Comparison of ENCODE assay signal across 23 mouse cellular contexts in genomic region chr2:170255997-170256396, GRCm38 (mm10).
DNase-seq lines count a peak whose midpoint lies in the region; ATAC-seq and TF ChIP-seq lines count a peak whose summit lies in the region.
"Had no signal": no experiment of that assay in that cellular context is flagged by ENCODE, and none has a peak within 500 bp of the region (broad histone marks: within the 10 kb centered on the region; RNA-seq: fewer than 3 reads in every experiment).

No protein-coding gene starts in this region.

- peak overlapping the region; percentile 78 for H3K4me3 ChIP-seq in megakaryocyte, embryonic 14.5 days (replicated peaks)
- H3K4me3 ChIP-seq in G1E (ENCODE audit: low read depth, low read length): no peak overlapping the region; the same call in 1 of the 2 replicates
- no peak overlapping the region for H3K4me3 ChIP-seq in MEL (ENCODE audit: control insufficient read depth in 1 of 2, insufficient read depth in 1 of 2, low read depth in 2 of 2, low read length in 2 of 2)
- no peak overlapping the region for H3K4me3 ChIP-seq in intestine, embryonic 15.5 days (replicated peaks)
- H3K4me3 ChIP-seq: embryonic facial prominence, embryonic 10.5 days; embryonic facial prominence, embryonic 12.5 days; erythroblast, embryonic 14.5 days; forebrain, embryonic 10.5 days; forebrain, embryonic 12.5 days had no signal

- no peaks in the 10 kb centered on the region for H3K79me2 ChIP-seq in MEL (ENCODE audit: control insufficient read depth, insufficient read depth, low read length, poor library complexity)

- no peak overlapping the region for H3K4me2 ChIP-seq in intestine, embryonic 15.5 days (replicated peaks)
- H3K4me2 ChIP-seq: embryonic facial prominence, embryonic 12.5 days; forebrain, embryonic 12.5 days had no signal

- whole genome bisulfite sequencing in intestine, embryonic 15.5 days: 92% methylated on average over 5 of the region's 5 CpGs

- no peak for TF ChIP-seq RAD21 in MEL (IDR thresholded peaks at IDR 0.05; ENCODE audit: low read depth, low read length)

- intact Hi-C loops in left cerebral cortex, postnatal 36 days (cut with DNase I): loop anchor here (10.0 kb wide), 1 partner anchor 141 kb away; no protein-coding TSS in a partner anchor

- no peaks in the 10 kb centered on the region for H3K36me3 ChIP-seq in megakaryocyte, embryonic 14.5 days (replicated peaks; ENCODE audit: low read length)
- H3K36me3 ChIP-seq in G1E (replicated peaks) (no peaks in the 10 kb centered on the region), MEL (ENCODE audit: control insufficient read depth in 1 of 2, insufficient read depth in 2 of 2, low read length in 2 of 2) (peaks cover 0 to 17% of the 10 kb centered on the region in 2 experiments; a peak in 2 of 4 replicates)
- no peaks in the 10 kb centered on the region for H3K36me3 ChIP-seq in intestine, embryonic 15.5 days
- H3K36me3 ChIP-seq: embryonic facial prominence, embryonic 10.5 days; embryonic facial prominence, embryonic 12.5 days; forebrain, embryonic 10.5 days; forebrain, embryonic 12.5 days had no signal

- H3K4me1 ChIP-seq in megakaryocyte, embryonic 14.5 days: peaks cover 58% of the 10 kb centered on the region
- H3K4me1 ChIP-seq in G1E (ENCODE audit: insufficient read depth, low read depth, low read length) (peaks cover 28% of the 10 kb centered on the region), MEL (ENCODE audit: control insufficient read depth in 1 of 2, insufficient read depth in 2 of 2, low read length in 2 of 2) (peaks cover 5 to 17% of the 10 kb centered on the region in 2 experiments)
- H3K4me1 ChIP-seq in intestine, embryonic 15.5 days (replicated peaks): no peaks in the 10 kb centered on the region
- H3K4me1 ChIP-seq: forebrain, embryonic 10.5 days; forebrain, embryonic 12.5 days had no signal

- 0 out of 2 replicates have a peak, but pooled peaks have one; percentile 8 for TF ChIP-seq CTCF in G1E (IDR thresholded peaks at IDR 0.05; ENCODE audit: low read depth, low read length)
- TF ChIP-seq CTCF in MEL (IDR thresholded peaks at IDR 0.05 in 2 of 3, conservative IDR thresholded peaks at IDR 0.05 in 1 of 3; ENCODE audit: control insufficient read depth in 1 of 3, insufficient read depth in 1 of 3, low read depth in 2 of 3, low read length in 3 of 3, poor library complexity in 1 of 3, severe bottlenecking in 1 of 3): no peak

- TF ChIP-seq POLR2A in MEL (IDR thresholded peaks at IDR 0.05; ENCODE audit: control insufficient read depth in 1 of 2, insufficient read depth in 1 of 2, low read depth in 1 of 2, low read length in 2 of 2, poor library complexity in 1 of 2): no peak

- H3K27ac ChIP-seq in MEL (ENCODE audit: control insufficient read depth, low read depth, low read length): no peak overlapping the region
- H3K27ac ChIP-seq in intestine, embryonic 15.5 days: no peak overlapping the region
- H3K27ac ChIP-seq: embryonic facial prominence, embryonic 10.5 days; embryonic facial prominence, embryonic 12.5 days; forebrain, embryonic 10.5 days; forebrain, embryonic 12.5 days had no signal

- no peak for ATAC-seq in megakaryocyte, adult 5-6 weeks (ENCODE audit: poor library complexity, severe bottlenecking)
- ATAC-seq in G1E (ENCODE audit: extremely low read depth, insufficient number of reproducible peaks, low FRiP score, poor library complexity, severe bottlenecking): no peak
- ATAC-seq in intestine, embryonic 15.5 days: no peak
- ATAC-seq: forebrain, embryonic 14.5 days; forebrain, embryonic 16.5 days had no signal

- DNase-seq in G1E (ENCODE audit: low spot score): no peak
- DNase-seq in MEL (ENCODE audit: low read depth, low spot score): no peak
- peak; percentile 45 for DNase-seq in ZHBTc4 (ENCODE audit: low read depth, low spot score)
- no peak for DNase-seq in left cerebral cortex, postnatal 36 days (ENCODE audit: low spot score in 2 of 2)
- no peak for DNase-seq in urinary bladder, postnatal 36 days (ENCODE audit: low spot score in 2 of 2)
- DNase-seq: adrenal gland, adult 2 months; adrenal gland, postnatal 10 days; adrenal gland, postnatal 25 days; cerebellum, adult 11 months; cerebellum, adult 18-20 months; cerebellum, adult 8-10 months; cerebellum, postnatal 10 days; cerebellum, postnatal 25 days had no signal

- H3K9ac ChIP-seq in MEL (ENCODE audit: control insufficient read depth, low read depth, low read length, poor library complexity, severe bottlenecking): no peak overlapping the region
- H3K9ac ChIP-seq in intestine, embryonic 15.5 days: no peak overlapping the region
- H3K9ac ChIP-seq: embryonic facial prominence, embryonic 12.5 days; forebrain, embryonic 12.5 days had no signal

- H3K9me3 ChIP-seq in megakaryocyte, embryonic 14.5 days: 0 out of 2 replicates have a peak, but pooled peaks cover 4% of the 10 kb centered on the region
- peaks cover 6% of the 10 kb centered on the region for H3K9me3 ChIP-seq in G1E (replicated peaks)
- no peaks in the 10 kb centered on the region for H3K9me3 ChIP-seq in MEL (replicated peaks; ENCODE audit: insufficient read depth, low read length)
- no peaks in the 10 kb centered on the region for H3K9me3 ChIP-seq in intestine, embryonic 15.5 days
- H3K9me3 ChIP-seq: embryonic facial prominence, embryonic 10.5 days; embryonic facial prominence, embryonic 12.5 days; forebrain, embryonic 10.5 days; forebrain, embryonic 12.5 days had no signal

- H3K27me3 ChIP-seq in megakaryocyte, embryonic 14.5 days (replicated peaks): no peaks in the 10 kb centered on the region
- peaks cover 3% of the 10 kb centered on the region; the same call in 1 of the 2 replicates for H3K27me3 ChIP-seq in G1E (ENCODE audit: insufficient read depth, low read length)
- H3K27me3 ChIP-seq in MEL (ENCODE audit: control insufficient read depth in 1 of 2, insufficient read depth in 2 of 2, low read length in 2 of 2): no peaks in the 10 kb centered on the region
- no peaks in the 10 kb centered on the region for H3K27me3 ChIP-seq in intestine, embryonic 15.5 days (replicated peaks)
- H3K27me3 ChIP-seq: embryonic facial prominence, embryonic 12.5 days; forebrain, embryonic 12.5 days had no signal

- no peak for TF ChIP-seq EP300 in MEL (IDR thresholded peaks at IDR 0.05; ENCODE audit: low read depth in 1 of 2, low read length in 2 of 2)

TF ChIP-seq in MEL, 35 proteins besides CTCF, POLR2A, EP300 and RAD21:
- peak; percentile 67; the same call in 1 of the 2 replicates for TF ChIP-seq POLR2AphosphoS5 (IDR thresholded peaks at IDR 0.05; ENCODE audit: borderline replicate concordance, low read depth, low read length)
- TF ChIP-seq ELF1 (IDR thresholded peaks at IDR 0.05; ENCODE audit: low read depth, low read length): no peak
- TF ChIP-seq HCFC1 (IDR thresholded peaks at IDR 0.05; ENCODE audit: low read depth, low read length): no peak
